Mouse (Mus musculus): ENCODE data around the gene Bpifb5. TPM values are rescaled to one million over a fixed set of nuclear protein-coding genes. Genes with fewer than 3 reads are reported as not detected.
"Not testable (repeated sequence)": the region's sequence is repeated elsewhere in the genome, so short reads cannot be mapped to it uniquely, and the experiment has no call there.

Bpifb5 gene
- polyA plus RNA-seq, 1 experiment from 2014 or later: not detected

GRCm38 (mm10) chr2:154243356-154244036, 20.0 kb downstream of the Bpifb5 start:
- H3K4me3 ChIP-seq (replicated peaks): no peak overlapping the region
- 92% methylated on average over 10 of the region's 10 CpGs for WGBS
- no peak overlapping the region for H3K27ac ChIP-seq
- no peaks in the 10 kb centered on the region for H3K9me3 ChIP-seq
- ATAC-seq: no peak
- H3K4me1 ChIP-seq (replicated peaks): no peaks in the 10 kb centered on the region
- no peaks in the 10 kb centered on the region for H3K27me3 ChIP-seq
- H3K4me2 ChIP-seq (replicated peaks): no peak overlapping the region
- no peak overlapping the region for H3K9ac ChIP-seq (replicated peaks)
- no peaks in the 10 kb centered on the region for H3K36me3 ChIP-seq

GRCm38 (mm10) chr2:154245322-154245721, 21.8 kb downstream of the Bpifb5 start:
- no peaks in the 10 kb centered on the region for H3K36me3 ChIP-seq
- H3K27me3 ChIP-seq: no peaks in the 10 kb centered on the region
- ATAC-seq: no peak
- H3K27ac ChIP-seq: no peak overlapping the region
- no peaks in the 10 kb centered on the region for H3K9me3 ChIP-seq
- no peak overlapping the region for H3K4me2 ChIP-seq (replicated peaks)
- H3K9ac ChIP-seq (replicated peaks): no peak overlapping the region
- 90% methylated on average over 5 of the region's 5 CpGs for WGBS
- H3K4me3 ChIP-seq (replicated peaks): no peak overlapping the region
- no peaks in the 10 kb centered on the region for H3K4me1 ChIP-seq (replicated peaks)

GRCm38 (mm10) chr2:154255254-154255653, 31.7 kb downstream of the Bpifb5 start:
- H3K4me1 ChIP-seq (replicated peaks); H3K27me3 ChIP-seq; ATAC-seq; H3K9me3 ChIP-seq; H3K36me3 ChIP-seq; H3K9ac ChIP-seq (replicated peaks); H3K4me3 ChIP-seq (replicated peaks); H3K27ac ChIP-seq; H3K4me2 ChIP-seq (replicated peaks): not testable (repeated sequence)
- WGBS: 91% methylated on average over 2 of the region's 4 CpGs

- ATAC-seq: no peak
- no peaks in the 10 kb centered on the region for H3K4me1 ChIP-seq (replicated peaks)
Measured at GRCm38 (mm10) chr2:154255770-154256169, 32.2 kb downstream of the Bpifb5 start.

GRCm38 (mm10) chr2:154257554-154257953, 34.0 kb downstream of the Bpifb5 start, which contains the start of gene Bpifb9a:
TSS of gene Bpifb9a (plus strand) at chr2:154257854.
- H3K27me3 ChIP-seq; H3K9ac ChIP-seq (replicated peaks); H3K4me1 ChIP-seq (replicated peaks); ATAC-seq; H3K4me3 ChIP-seq (replicated peaks); H3K27ac ChIP-seq; H3K4me2 ChIP-seq (replicated peaks); H3K9me3 ChIP-seq; H3K36me3 ChIP-seq: not testable (repeated sequence)
- 91% methylated on average over 5 of the region's 5 CpGs for WGBS

More at GRCm38 (mm10) chr2:154255770-154256169, 32.2 kb downstream of the Bpifb5 start:
- no peak overlapping the region for H3K27ac ChIP-seq
- no peaks in the 10 kb centered on the region for H3K36me3 ChIP-seq
- no peaks in the 10 kb centered on the region for H3K27me3 ChIP-seq
- no peaks in the 10 kb centered on the region for H3K9me3 ChIP-seq
- no peak overlapping the region for H3K4me3 ChIP-seq (replicated peaks)
- 81% methylated on average over 4 of the region's 4 CpGs for WGBS
- no peak overlapping the region for H3K9ac ChIP-seq (replicated peaks)
- H3K4me2 ChIP-seq (replicated peaks): no peak overlapping the region

GRCm38 (mm10) chr2:154264397-154264796, 40.9 kb downstream of the Bpifb5 start:
- 67% methylated on average over 3 of the region's 3 CpGs for WGBS
- not testable (repeated sequence) for H3K4me1 ChIP-seq (replicated peaks); H3K9me3 ChIP-seq; ATAC-seq; H3K4me2 ChIP-seq (replicated peaks); H3K4me3 ChIP-seq (replicated peaks); H3K36me3 ChIP-seq; H3K9ac ChIP-seq (replicated peaks); H3K27me3 ChIP-seq; H3K27ac ChIP-seq

Other genes starting within 250 kb of the Bpifb5 start
- not detected in 2 replicates for gene Bpifa6, start 248.8 kb upstream of the Bpifb5 start, polyA plus RNA-seq (2015; fragmentation: Nextera tagmentation; extraction: Ambion mirVana)
- gene Bpifa2, start 215.5 kb upstream of the Bpifb5 start, polyA plus RNA-seq (2015; fragmentation: Nextera tagmentation; extraction: Ambion mirVana): not detected in 2 replicates
- gene Bpifa3, start 93.4 kb upstream of the Bpifb5 start, polyA plus RNA-seq (2015; fragmentation: Nextera tagmentation; extraction: Ambion mirVana): not detected in 2 replicates
- gene Bpifa1, start 80.9 kb upstream of the Bpifb5 start, polyA plus RNA-seq (2015; fragmentation: Nextera tagmentation; extraction: Ambion mirVana): not detected in 2 replicates
- gene Bpifa5, start 61.1 kb upstream of the Bpifb5 start, polyA plus RNA-seq (2015; fragmentation: Nextera tagmentation; extraction: Ambion mirVana): not detected in 2 replicates
- gene Bpifb1, start 32.9 kb upstream of the Bpifb5 start, polyA plus RNA-seq (2015; fragmentation: Nextera tagmentation; extraction: Ambion mirVana): 0.27 and 0.28 TPM in 2 replicates
- not detected in 2 replicates for gene Bpifb9a, start 34.1 kb downstream of the Bpifb5 start, polyA plus RNA-seq (2015; fragmentation: Nextera tagmentation; extraction: Ambion mirVana)
- gene Bpifb9b, start 83.5 kb downstream of the Bpifb5 start, polyA plus RNA-seq (2015; fragmentation: Nextera tagmentation; extraction: Ambion mirVana): not detected in 2 replicates
- gene Cdk5rap1, start 149.3 kb downstream of the Bpifb5 start, polyA plus RNA-seq (2015; fragmentation: Nextera tagmentation; extraction: Ambion mirVana): 15.2 and 15.4 TPM in 2 replicates
- 4.8 and 5.9 TPM in 2 replicates for gene Snta1, start 184.4 kb downstream of the Bpifb5 start, polyA plus RNA-seq (2015; fragmentation: Nextera tagmentation; extraction: Ambion mirVana)
- 71.6 and 83.1 TPM in 2 replicates for gene Cbfa2t2, start 212.7 kb downstream of the Bpifb5 start, polyA plus RNA-seq (2015; fragmentation: Nextera tagmentation; extraction: Ambion mirVana)

Data from midbrain, embryonic 13.5 days (tissue).